Mouse (Mus musculus) ES-E14 (cell line): ENCODE results near the gene AI413582.

ENCODE experiments used
- CHD2 ChIP-seq: IDR thresholded peaks from 2 replicates; pipeline ENCODE4 v1.6.1; 2014; ENCODE audit warnings: mild to moderate bottlenecking, low read depth, low read length, inconsistent platforms
- ZC3H11A ChIP-seq: IDR thresholded peaks from 2 replicates; pipeline ENCODE4 v1.6.1; 2012; ENCODE audit warnings: low read depth, mild to moderate bottlenecking, inconsistent platforms, low read length, borderline replicate concordance
- ZNF384 ChIP-seq: IDR thresholded peaks from 2 replicates; pipeline ENCODE4 v1.6.1; 2012; ENCODE audit warnings: low read depth, low read length, inconsistent platforms

DNA sequence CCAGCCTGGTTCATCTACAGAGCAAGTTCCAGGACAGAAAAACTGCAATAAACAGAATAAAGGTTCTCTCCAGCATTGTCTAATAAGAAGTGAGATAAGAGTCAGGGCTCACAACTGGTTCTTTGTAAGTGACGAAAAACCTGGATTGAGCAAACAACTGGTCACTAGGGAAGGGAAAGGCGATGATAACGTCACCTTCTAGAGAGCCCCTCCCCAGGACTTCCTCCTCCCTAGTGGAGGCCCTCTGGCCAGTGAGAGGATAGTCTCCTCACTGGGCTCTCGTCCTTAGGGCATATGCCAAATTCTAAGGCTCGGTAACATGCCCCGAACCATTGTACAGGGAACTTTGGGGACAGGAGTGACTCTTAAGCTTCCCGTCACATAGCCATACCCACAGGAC lies 10.5 kb upstream of the AI413582 start:
- no peak for TF ChIP-seq CHD2
- TF ChIP-seq ZNF384, result no peak
- no peak for TF ChIP-seq ZC3H11A
